Mouse (Mus musculus): ENCODE results near the gene Sec23a. TPM values are rescaled to one million over a fixed set of nuclear protein-coding genes. Genes with fewer than 3 reads are reported as not detected.
A peak's percentile ranks its signal among the peaks of the same experiment; 100 is the strongest.

Sec23a gene
- polyA plus RNA-seq, 1 experiment, result 52.2 TPM

GRCm38 (mm10) chr12:59040851-59041250, 29.0 kb upstream of the Sec23a start:
- no peak for TF ChIP-seq POLR2A (IDR thresholded peaks at IDR 0.05; ENCODE audit: extremely low read depth, insufficient read depth, low read length)
- TF ChIP-seq CTCF (IDR thresholded peaks at IDR 0.05; ENCODE audit: extremely low read depth, insufficient read depth, low read length), result no peak
- Histone ChIP-seq H3K4me1 (ENCODE audit: control insufficient read depth, insufficient read depth, low read length) (no peaks in the 10 kb centered on the region), H3K27ac (ENCODE audit: insufficient read depth, low read length) (no peak overlapping the region), H3K4me3 (ENCODE audit: insufficient read depth, low read length) (no peak overlapping the region)

- Histone ChIP-seq H3K4me3 (ENCODE audit: insufficient read depth, low read length) (no peak overlapping the region), H3K27ac (ENCODE audit: insufficient read depth, low read length) (no peak overlapping the region), H3K4me1 (ENCODE audit: control insufficient read depth, insufficient read depth, low read length) (no peaks in the 10 kb centered on the region)
- TF ChIP-seq CTCF (IDR thresholded peaks at IDR 0.05; ENCODE audit: extremely low read depth, insufficient read depth, low read length), result no peak
- TF ChIP-seq POLR2A (IDR thresholded peaks at IDR 0.05; ENCODE audit: extremely low read depth, insufficient read depth, low read length), result 0 out of 2 replicates have a peak, but pooled peaks have one; percentile 19
Observed at GRCm38 (mm10) chr12:59039971-59040844, 28.4 kb upstream of the Sec23a start.

- no peaks in the 10 kb centered on the region for H3K4me1 ChIP-seq (ENCODE audit: control insufficient read depth, insufficient read depth, low read length)
- H3K4me3 ChIP-seq (ENCODE audit: insufficient read depth, low read length), result no peak overlapping the region
- no peak overlapping the region for H3K27ac ChIP-seq (ENCODE audit: insufficient read depth, low read length)
- TF ChIP-seq CTCF (IDR thresholded peaks at IDR 0.05; ENCODE audit: extremely low read depth, insufficient read depth, low read length), result no peak
- TF ChIP-seq POLR2A (IDR thresholded peaks at IDR 0.05; ENCODE audit: extremely low read depth, insufficient read depth, low read length), result no peak
Observed at GRCm38 (mm10) chr12:59039162-59039970, 27.5 kb upstream of the Sec23a start.

GRCm38 (mm10) chr12:59032101-59032500, 20.3 kb upstream of the Sec23a start:
- Histone ChIP-seq H3K4me3 (ENCODE audit: insufficient read depth, low read length) (no peak overlapping the region), H3K27ac (ENCODE audit: insufficient read depth, low read length) (no peak overlapping the region), H3K4me1 (ENCODE audit: control insufficient read depth, insufficient read depth, low read length) (no peaks in the 10 kb centered on the region)
- TF ChIP-seq POLR2A (IDR thresholded peaks at IDR 0.05; ENCODE audit: extremely low read depth, insufficient read depth, low read length) (no peak), CTCF (IDR thresholded peaks at IDR 0.05; ENCODE audit: extremely low read depth, insufficient read depth, low read length) (0 out of 2 replicates have a peak, but pooled peaks have one; percentile 4)

- Histone ChIP-seq H3K4me3 (ENCODE audit: insufficient read depth, low read length) (no peak overlapping the region), H3K27ac (ENCODE audit: insufficient read depth, low read length) (no peak overlapping the region), H3K4me1 (ENCODE audit: control insufficient read depth, insufficient read depth, low read length) (no peaks in the 10 kb centered on the region)
- TF ChIP-seq CTCF (IDR thresholded peaks at IDR 0.05; ENCODE audit: extremely low read depth, insufficient read depth, low read length) (no peak), POLR2A (IDR thresholded peaks at IDR 0.05; ENCODE audit: extremely low read depth, insufficient read depth, low read length) (no peak)
Observed at GRCm38 (mm10) chr12:59021306-59021705, 9.5 kb upstream of the Sec23a start.

- TF ChIP-seq CTCF (IDR thresholded peaks at IDR 0.05; ENCODE audit: extremely low read depth, insufficient read depth, low read length) (no peak), POLR2A (IDR thresholded peaks at IDR 0.05; ENCODE audit: extremely low read depth, insufficient read depth, low read length) (no peak)
Observed at GRCm38 (mm10) chr12:59019891-59020290, 8.1 kb upstream of the Sec23a start.

GRCm38 (mm10) chr12:59017970-59018369, 6.2 kb upstream of the Sec23a start:
- TF ChIP-seq CTCF (IDR thresholded peaks at IDR 0.05; ENCODE audit: extremely low read depth, insufficient read depth, low read length), result no peak
- TF ChIP-seq POLR2A (IDR thresholded peaks at IDR 0.05; ENCODE audit: extremely low read depth, insufficient read depth, low read length), result no peak
- Histone ChIP-seq H3K4me1 (ENCODE audit: control insufficient read depth, insufficient read depth, low read length) (no peaks in the 10 kb centered on the region), H3K4me3 (ENCODE audit: insufficient read depth, low read length) (no peak overlapping the region), H3K27ac (ENCODE audit: insufficient read depth, low read length) (no peak overlapping the region)

More at GRCm38 (mm10) chr12:59019891-59020290, 8.1 kb upstream of the Sec23a start:
- Histone ChIP-seq H3K27ac (ENCODE audit: insufficient read depth, low read length) (no peak overlapping the region), H3K4me1 (ENCODE audit: control insufficient read depth, insufficient read depth, low read length) (no peaks in the 10 kb centered on the region), H3K4me3 (ENCODE audit: insufficient read depth, low read length) (no peak overlapping the region)

- Histone ChIP-seq H3K27ac (ENCODE audit: insufficient read depth, low read length) (no peak within 1 kb of the TSS), H3K4me1 (ENCODE audit: control insufficient read depth, insufficient read depth, low read length) (peaks cover 4% of the 10 kb centered on the region), H3K4me3 (ENCODE audit: insufficient read depth, low read length) (peak within 1 kb of the TSS; percentile 98)
- TF ChIP-seq POLR2A (IDR thresholded peaks at IDR 0.05; ENCODE audit: extremely low read depth, insufficient read depth, low read length) (peak; percentile 72), CTCF (IDR thresholded peaks at IDR 0.05; ENCODE audit: extremely low read depth, insufficient read depth, low read length) (no peak)
Observed at GRCm38 (mm10) chr12:59013234-59013633, 1.4 kb upstream of the Sec23a start, which contains the start of gene Gemin2. TSS of gene Gemin2 (plus strand) at chr12:59013393.

- peak overlapping the region; percentile 98 for H3K4me3 ChIP-seq (ENCODE audit: insufficient read depth, low read length)
- no peak for TF ChIP-seq CTCF (IDR thresholded peaks at IDR 0.05; ENCODE audit: extremely low read depth, insufficient read depth, low read length)
- no peak for TF ChIP-seq POLR2A (IDR thresholded peaks at IDR 0.05; ENCODE audit: extremely low read depth, insufficient read depth, low read length)
- H3K27ac ChIP-seq (ENCODE audit: insufficient read depth, low read length), result no peak overlapping the region
- H3K4me1 ChIP-seq (ENCODE audit: control insufficient read depth, insufficient read depth, low read length), result peaks cover 4% of the 10 kb centered on the region
Observed at GRCm38 (mm10) chr12:59012710-59013091, 884 bp upstream of the Sec23a start.
